Mouse (Mus musculus) forebrain, embryonic 14.5 days (tissue): Measurements from ENCODE around the gene Zc3h7a. TPM values are rescaled to one million over a fixed set of nuclear protein-coding genes. Genes with fewer than 3 reads are reported as not detected.

ENCODE experiments used
- ATAC-seq: fragments of 200-750 bp; cut with Nextera tagmentation; 2 replicates; pipeline ENCODE4 v1.8.0; 2017; ENCODE audit warnings: mild to moderate bottlenecking, moderate library complexity
- DNase-seq: peaks from one replicate; pipeline ENCODE4 v3.0.0-alpha.2; 2015; ENCODE audit warnings: low spot score
- H3K27ac ChIP-seq: fragments of 300-500 bp; sonication (generic); 2 replicates; pipeline ENCODE4 v1.5.1; 2014; ENCODE audit warnings: low read depth, mild to moderate bottlenecking, control low read depth, low read length, moderate library complexity
- H3K27me3 ChIP-seq: fragments of 300-500 bp; sonication (generic); replicated peaks from 2 replicates; pipeline ENCODE4 v1.6.1; 2014; ENCODE audit warnings: low read length, control low read depth, mixed read lengths; ENCODE audit not compliant: control insufficient read depth, insufficient read depth
- H3K36me3 ChIP-seq: fragments of 300-500 bp; sonication (generic); 2 replicates; pipeline ENCODE4 v1.6.1; 2014; ENCODE audit warnings: low read length, control low read depth; ENCODE audit not compliant: control insufficient read depth, insufficient read depth
- H3K4me1 ChIP-seq: fragments of 300-500 bp; sonication (generic); 2 replicates; pipeline ENCODE4 v1.6.1; 2014; ENCODE audit warnings: antibody characterized with exemption, low read length, control low read depth; ENCODE audit not compliant: control insufficient read depth, insufficient read depth
- H3K4me2 ChIP-seq: fragments of 300-500 bp; sonication (generic); 2 replicates; pipeline ENCODE4 v1.6.1; 2014; ENCODE audit warnings: mild to moderate bottlenecking, control low read depth, low read length
- H3K4me3 ChIP-seq: fragments of 300-500 bp; sonication (generic); 2 replicates; pipeline ENCODE4 v1.5.1; 2014; ENCODE audit warnings: low read depth, low read length, control low read depth
- H3K9ac ChIP-seq: fragments of 300-500 bp; sonication (generic); 2 replicates; pipeline ENCODE4 v1.6.1; 2014; ENCODE audit warnings: mild to moderate bottlenecking, low read length, control low read depth, moderate library complexity
- H3K9me3 ChIP-seq: fragments of 300-500 bp; sonication (generic); replicated peaks from 2 replicates; pipeline ENCODE4 v1.6.1; 2016; ENCODE audit warnings: low read length, control low read depth, mixed read lengths; ENCODE audit not compliant: control insufficient read depth
- WGBS: fragments of 180-500 bp; shearing (Covaris S2); extraction: QIAGEN DNeasy Blood & Tissue Kit; methylation state at CpG from one replicate; pipeline ENCODE4 v1.1.7; 2014; 5-methylcytosine and 5-hydroxymethylcytosine counted together
- polyA plus RNA-seq: library from polyadenylated mRNA; unstranded; fragments of >200 nt; fragmentation: Nextera tagmentation; extraction: Ambion mirVana; gene quantifications from 2 replicates; pipeline ENCODE4 v1.2.1, GENCODE M21; 2014

Zc3h7a gene
- polyA plus RNA-seq, 1 experiment from 2014 or later: 58.0 TPM

GRCm38 (mm10) chr16:11125371-11125770 lies 50.8 kb downstream of the Zc3h7a start:
- Histone ChIP-seq H3K27me3 (no peaks in the 10 kb centered on the region), H3K27ac (no peak overlapping the region), H3K36me3 (peaks cover 46% of the 10 kb centered on the region), H3K9me3 (no peaks in the 10 kb centered on the region), H3K4me2 (no peak overlapping the region), H3K4me3 (no peak overlapping the region), H3K9ac (no peak overlapping the region), H3K4me1 (no peaks in the 10 kb centered on the region)
- ATAC-seq (no peak), DNase-seq (no peak)
- WGBS: 89% methylated on average over 2 of the region's 2 CpGs

- Histone ChIP-seq H3K36me3 (peaks cover 56% of the 10 kb centered on the region), H3K4me2 (no peak overlapping the region), H3K9ac (no peak overlapping the region), H3K4me1 (no peaks in the 10 kb centered on the region), H3K27ac (no peak overlapping the region), H3K4me3 (no peak overlapping the region), H3K9me3 (no peaks in the 10 kb centered on the region), H3K27me3 (no peaks in the 10 kb centered on the region)
- DNase-seq: no peak
- WGBS: 100% methylated on average over 1 of the region's 1 CpGs
- ATAC-seq: no peak
These were observed 52.1 kb downstream of the Zc3h7a start for GRCm38 (mm10) chr16:11124110-11124509.

- no peak for ATAC-seq
- WGBS: 91% methylated on average over 2 of the region's 2 CpGs
- H3K4me2 ChIP-seq: no peak overlapping the region
- H3K4me3 ChIP-seq: no peak overlapping the region
- no peaks in the 10 kb centered on the region for H3K27me3 ChIP-seq
- no peak for DNase-seq
- H3K9ac ChIP-seq: no peak overlapping the region
- H3K4me1 ChIP-seq: no peaks in the 10 kb centered on the region
- H3K27ac ChIP-seq: no peak overlapping the region
- peaks cover 51% of the 10 kb centered on the region for H3K36me3 ChIP-seq
- no peaks in the 10 kb centered on the region for H3K9me3 ChIP-seq
These were observed 53.6 kb downstream of the Zc3h7a start for GRCm38 (mm10) chr16:11122625-11123024.

GRCm38 (mm10) chr16:11109198-11109740 lies 66.9 kb downstream of the Zc3h7a start:
- Histone ChIP-seq H3K27me3 (no peaks in the 10 kb centered on the region), H3K9me3 (no peaks in the 10 kb centered on the region), H3K36me3 (peaks cover 16% of the 10 kb centered on the region), H3K4me2 (no peak overlapping the region), H3K9ac (no peak overlapping the region), H3K27ac (no peak overlapping the region), H3K4me3 (no peak overlapping the region), H3K4me1 (no peaks in the 10 kb centered on the region)
- DNase-seq (peak; percentile 72), ATAC-seq (no peak; the same call in 1 of the 2 replicates)
- WGBS: 72% methylated on average over 4 of the region's 4 CpGs

GRCm38 (mm10) chr16:11104905-11105304 lies 71.3 kb downstream of the Zc3h7a start:
- WGBS: 79% methylated on average over 1 of the region's 1 CpGs
- Histone ChIP-seq H3K4me1 (no peaks in the 10 kb centered on the region), H3K27me3 (no peaks in the 10 kb centered on the region), H3K4me2 (no peak overlapping the region), H3K9me3 (no peaks in the 10 kb centered on the region), H3K27ac (no peak overlapping the region), H3K4me3 (no peak overlapping the region), H3K9ac (no peak overlapping the region), H3K36me3 (peaks cover 19% of the 10 kb centered on the region)
- no peak for ATAC-seq
- DNase-seq: no peak

GRCm38 (mm10) chr16:11097301-11097700 lies 78.9 kb downstream of the Zc3h7a start:
- Histone ChIP-seq H3K27ac (no peak overlapping the region), H3K4me3 (no peak overlapping the region), H3K4me1 (no peaks in the 10 kb centered on the region), H3K4me2 (no peak overlapping the region), H3K9ac (0 out of 2 replicates have a peak overlapping the region, but pooled peaks have one; percentile 13), H3K27me3 (no peaks in the 10 kb centered on the region), H3K36me3 (peaks cover 18% of the 10 kb centered on the region), H3K9me3 (no peaks in the 10 kb centered on the region)
- 79% methylated on average over 3 of the region's 3 CpGs for WGBS
- DNase-seq (no peak), ATAC-seq (no peak)

- WGBS: 91% methylated on average over 13 of the region's 13 CpGs
- peaks cover 35% of the 10 kb centered on the region for H3K36me3 ChIP-seq
- no peaks in the 10 kb centered on the region for H3K4me1 ChIP-seq
- H3K27me3 ChIP-seq: no peaks in the 10 kb centered on the region
- no peak overlapping the region for H3K27ac ChIP-seq
- H3K4me2 ChIP-seq: no peak overlapping the region
- no peak overlapping the region for H3K9ac ChIP-seq
- DNase-seq (no peak), ATAC-seq (no peak)
- no peak overlapping the region for H3K4me3 ChIP-seq
- H3K9me3 ChIP-seq: no peaks in the 10 kb centered on the region
These were observed 82.3 kb downstream of the Zc3h7a start for GRCm38 (mm10) chr16:11093717-11094386.

- DNase-seq: no peak
- H3K4me2 ChIP-seq: no peak overlapping the region
- no peaks in the 10 kb centered on the region for H3K9me3 ChIP-seq
- no peak for ATAC-seq
- H3K36me3 ChIP-seq: peaks cover 44% of the 10 kb centered on the region
- no peak overlapping the region for H3K4me3 ChIP-seq
- H3K4me1 ChIP-seq: 0 out of 2 replicates have a peak, but pooled peaks cover 8% of the 10 kb centered on the region
- no peak overlapping the region for H3K27ac ChIP-seq
- H3K27me3 ChIP-seq: no peaks in the 10 kb centered on the region
- WGBS: 97% methylated on average over 3 of the region's 3 CpGs
- no peak overlapping the region for H3K9ac ChIP-seq
These were observed 83.7 kb downstream of the Zc3h7a start for GRCm38 (mm10) chr16:11092523-11092922.

GRCm38 (mm10) chr16:11092061-11092460 lies 84.1 kb downstream of the Zc3h7a start:
- Histone ChIP-seq H3K4me2 (no peak overlapping the region), H3K9ac (no peak overlapping the region), H3K4me1 (0 out of 2 replicates have a peak, but pooled peaks cover 12% of the 10 kb centered on the region), H3K27ac (no peak overlapping the region), H3K9me3 (no peaks in the 10 kb centered on the region), H3K27me3 (no peaks in the 10 kb centered on the region), H3K4me3 (no peak overlapping the region), H3K36me3 (peaks cover 48% of the 10 kb centered on the region)
- WGBS: 84% methylated on average over 4 of the region's 4 CpGs
- ATAC-seq (no peak), DNase-seq (no peak)
